Mouse (Mus musculus): ENCODE measurements around the gene Unc45a. TPM values are rescaled to one million over a fixed set of nuclear protein-coding genes. Genes with fewer than 3 reads are reported as not detected.

The Unc45a gene
- total and polyA plus RNA-seq, 3 experiments = 7.9 to 21.8 (median 16.8) TPM

DNA sequence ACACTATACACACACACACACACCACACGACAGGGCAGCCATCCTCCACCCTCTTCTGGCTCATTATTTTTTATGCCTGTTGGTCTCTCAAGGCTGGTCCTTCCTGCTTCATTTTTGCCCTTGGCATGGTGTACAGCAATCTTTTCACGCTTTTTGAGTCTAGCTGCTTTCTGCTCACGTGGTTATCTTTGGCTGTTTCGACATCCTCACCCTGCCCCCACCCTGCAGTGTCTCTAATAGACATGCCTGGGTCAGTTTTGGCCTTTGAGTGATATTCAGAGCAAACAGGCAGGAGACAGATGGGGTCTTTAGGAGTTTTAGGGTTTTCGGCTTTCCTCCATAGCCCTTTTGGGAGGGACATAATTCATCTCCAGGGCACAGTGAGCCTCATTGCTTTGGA is 6.0 kb upstream of the Unc45a start:
- no peak for DNase-seq (ENCODE audit: extremely low read depth)
- Histone ChIP-seq H3K4me1 (ENCODE audit: control insufficient read depth in 1 of 2, insufficient read depth in 2 of 2) (peaks cover 9 to 26% of the 10 kb centered on the region in 2 experiments), H3K79me2 (replicated peaks; ENCODE audit: control insufficient read depth, extremely low read depth, insufficient read depth, poor library complexity, severe bottlenecking) (no peaks in the 10 kb centered on the region), H3K4me2 (ENCODE audit: insufficient read depth, low read depth, poor library complexity, severe bottlenecking) (no peak overlapping the region), H3K27me3 (replicated peaks) (peaks cover 6% of the 10 kb centered on the region), H3K4me3 (replicated peaks in 1 of 3; ENCODE audit: low read depth in 2 of 3, low read length in 2 of 3, poor library complexity in 1 of 3) (no peak overlapping the region), H3K9ac (ENCODE audit: insufficient read depth, low read depth) (no peak overlapping the region), H3K9me3 (replicated peaks; ENCODE audit: low read length) (peaks cover 6% of the 10 kb centered on the region), H3K36me3 (replicated peaks in 1 of 2; ENCODE audit: control insufficient read depth in 1 of 2, insufficient read depth in 1 of 2, low read length in 1 of 2) (peaks cover 20 to 40% of the 10 kb centered on the region in 2 experiments), H3K27ac (ENCODE audit: insufficient read depth, low read depth) (no peak overlapping the region)
- in situ Hi-C loops (cut with MboI; ENCODE audit: low pct_ligation_motif_present, low pct_unique_long_range_greater_than_20kb, low sequenced_read_pairs) (no loop called here), dilution Hi-C loops (cut with MboI; ENCODE audit: extremely low pct_ligation_motif_present, extremely low pct_unique_long_range_greater_than_20kb, low sequenced_read_pairs) (no loop called here)
- no peak for TF ChIP-seq CHD1 (IDR thresholded peaks at IDR 0.05; ENCODE audit: low read depth, low read length)
- TF ChIP-seq TCF12 (IDR thresholded peaks at IDR 0.05; ENCODE audit: low read depth, low read length) = no peak
- no peak for TF ChIP-seq JUN (IDR thresholded peaks at IDR 0.05; ENCODE audit: insufficient read depth, low read depth, low read length)
- TF ChIP-seq USF1 (IDR thresholded peaks at IDR 0.05; ENCODE audit: low read depth, low read length) = no peak
- no peak for TF ChIP-seq ZKSCAN1 (IDR thresholded peaks at IDR 0.05; ENCODE audit: borderline replicate concordance, low read depth, low read length)

- Histone ChIP-seq H3K9me3 (replicated peaks; ENCODE audit: low read length) (peaks cover 6% of the 10 kb centered on the region), H3K4me1 (ENCODE audit: control insufficient read depth in 1 of 2, insufficient read depth in 2 of 2) (peaks cover 10 to 32% of the 10 kb centered on the region in 2 experiments), H3K4me3 (replicated peaks in 1 of 3; ENCODE audit: low read depth in 2 of 3, low read length in 2 of 3, poor library complexity in 1 of 3) (no peak overlapping the region), H3K79me2 (replicated peaks; ENCODE audit: control insufficient read depth, extremely low read depth, insufficient read depth, poor library complexity, severe bottlenecking) (no peaks in the 10 kb centered on the region), H3K27me3 (replicated peaks) (peaks cover 13% of the 10 kb centered on the region), H3K27ac (ENCODE audit: insufficient read depth, low read depth) (no peak overlapping the region), H3K9ac (ENCODE audit: insufficient read depth, low read depth) (no peak overlapping the region), H3K4me2 (ENCODE audit: insufficient read depth, low read depth, poor library complexity, severe bottlenecking) (no peak overlapping the region), H3K36me3 (replicated peaks in 1 of 2; ENCODE audit: control insufficient read depth in 1 of 2, insufficient read depth in 1 of 2, low read length in 1 of 2) (peaks cover 15 to 35% of the 10 kb centered on the region in 2 experiments)
- no peak for DNase-seq (ENCODE audit: extremely low read depth)
- in situ Hi-C loops (cut with MboI; ENCODE audit: low pct_ligation_motif_present, low pct_unique_long_range_greater_than_20kb, low sequenced_read_pairs) (no loop called here), dilution Hi-C loops (cut with MboI; ENCODE audit: extremely low pct_ligation_motif_present, extremely low pct_unique_long_range_greater_than_20kb, low sequenced_read_pairs) (no loop called here)
- TF ChIP-seq E2F4 (IDR thresholded peaks at IDR 0.05; ENCODE audit: insufficient replicate concordance, low read depth, low read length) = no peak
- TF ChIP-seq CHD1 (IDR thresholded peaks at IDR 0.05; ENCODE audit: low read depth, low read length) = no peak
- TF ChIP-seq ETS1 (conservative IDR thresholded peaks at IDR 0.05; ENCODE audit: low read depth, low read length) = no peak
- no peak for TF ChIP-seq KAT2A (IDR thresholded peaks at IDR 0.05; ENCODE audit: insufficient replicate concordance, low read length)
- TF ChIP-seq CHD2 (IDR thresholded peaks at IDR 0.05; ENCODE audit: low read length) = no peak
- TF ChIP-seq MAFK (IDR thresholded peaks at IDR 0.05; ENCODE audit: insufficient replicate concordance, low read length) = no peak
- no peak for TF ChIP-seq ELF1 (IDR thresholded peaks at IDR 0.05; ENCODE audit: low read depth, low read length)
- no peak for TF ChIP-seq MYC (IDR thresholded peaks at IDR 0.05; ENCODE audit: low read depth, low read length)
- no peak for TF ChIP-seq JUN (IDR thresholded peaks at IDR 0.05; ENCODE audit: insufficient read depth, low read depth, low read length)
- no peak for TF ChIP-seq MAZ (IDR thresholded peaks at IDR 0.05; ENCODE audit: low read depth, low read length)
- no peak for TF ChIP-seq PAX5 (IDR thresholded peaks at IDR 0.05; ENCODE audit: low read length)
- TF ChIP-seq ZNF384 (IDR thresholded peaks at IDR 0.05; ENCODE audit: low read depth, low read length) = no peak
- TF ChIP-seq RCOR1 (conservative IDR thresholded peaks at IDR 0.05; ENCODE audit: low read depth, low read length) = no peak
- no peak for TF ChIP-seq ZMIZ1 (IDR thresholded peaks at IDR 0.05; ENCODE audit: low read depth, low read length)
- TF ChIP-seq MEF2A (IDR thresholded peaks at IDR 0.05; ENCODE audit: borderline replicate concordance, low read depth, low read length) = no peak
Observed at GRCm38 (mm10) chr7:80346173-80346572, 5.4 kb upstream of the Unc45a start.
